Mouse (Mus musculus) myocyte (in vitro differentiated cells): ENCODE measurements around the gene Afdn.

ENCODE experiments used
- CEBPB ChIP-seq: IDR thresholded peaks from 2 replicates; pipeline ENCODE4 v1.6.1; 2011; ENCODE audit warnings: mild to moderate bottlenecking, moderate library complexity; ENCODE audit not compliant: poor library complexity, insufficient read depth, severe bottlenecking
- E2F4 ChIP-seq: IDR thresholded peaks from one replicate; pipeline ENCODE4 v1.6.1; 2011; ENCODE audit warnings: mild to moderate bottlenecking, control low read depth, moderate library complexity; ENCODE audit not compliant: insufficient read depth
- MYOD1 ChIP-seq, 3 experiments: IDR thresholded peaks; one replicate each; pipeline ENCODE4 v1.6.1; 2011; ENCODE audit warnings: control low read depth in 2 of 3, low read depth in 2 of 3, mild to moderate bottlenecking in 2 of 3, moderate library complexity in 1 of 3; ENCODE audit not compliant: insufficient read length in 2 of 3, control insufficient read depth in 1 of 3
- MYOG ChIP-seq, 3 experiments: IDR thresholded peaks; one replicate each; pipeline ENCODE4 v1.6.1; 2011; ENCODE audit warnings: control low read depth in 2 of 3, low read depth in 2 of 3, mild to moderate bottlenecking in 2 of 3; ENCODE audit not compliant: insufficient read length in 2 of 3, control insufficient read depth in 1 of 3, insufficient read depth in 1 of 3
- POLR2A ChIP-seq: IDR thresholded peaks from one replicate; pipeline ENCODE4 v1.6.1; 2011; ENCODE audit warnings: low read depth, mild to moderate bottlenecking, control low read depth, moderate library complexity; ENCODE audit not compliant: insufficient read length
- POLR2AphosphoS2 ChIP-seq: IDR thresholded peaks from one replicate; pipeline ENCODE4 v1.6.1; 2011; ENCODE audit warnings: low read depth, control low read depth; ENCODE audit not compliant: insufficient read length
- TCF12 ChIP-seq: IDR thresholded peaks from one replicate; pipeline ENCODE4 v1.6.1; 2011; ENCODE audit warnings: mild to moderate bottlenecking, control low read depth; ENCODE audit not compliant: poor library complexity, insufficient read depth, severe bottlenecking
- USF1 ChIP-seq: IDR thresholded peaks from one replicate; pipeline ENCODE4 v1.6.1; 2011; ENCODE audit warnings: low read depth, mild to moderate bottlenecking, control low read depth, moderate library complexity

- no peak for TF ChIP-seq CEBPB
- TF ChIP-seq TCF12, result no peak
- no peak for TF ChIP-seq POLR2A
- TF ChIP-seq USF1, result no peak
- no peak for TF ChIP-seq E2F4
- no peak for TF ChIP-seq MYOG (IDR thresholded peaks at IDR 0.05; ENCODE audit: control insufficient read depth in 1 of 3, insufficient read depth in 1 of 3, insufficient read length in 2 of 3, low read depth in 2 of 3)
- no peak for TF ChIP-seq POLR2AphosphoS2
- TF ChIP-seq MYOD1 (IDR thresholded peaks at IDR 0.05; ENCODE audit: control insufficient read depth in 1 of 3, insufficient read length in 2 of 3, low read depth in 2 of 3), result no peak
Measured at GRCm38 (mm10) chr17:13759156-13759852, 1.0 kb upstream of the Afdn start.
